Mouse (Mus musculus): ENCODE data around the gene Hspa4.
"Not testable (repeated sequence)": the region's sequence is repeated elsewhere in the genome, so short reads cannot be mapped to it uniquely, and the experiment has no call there.

The Hspa4 gene

DNA sequence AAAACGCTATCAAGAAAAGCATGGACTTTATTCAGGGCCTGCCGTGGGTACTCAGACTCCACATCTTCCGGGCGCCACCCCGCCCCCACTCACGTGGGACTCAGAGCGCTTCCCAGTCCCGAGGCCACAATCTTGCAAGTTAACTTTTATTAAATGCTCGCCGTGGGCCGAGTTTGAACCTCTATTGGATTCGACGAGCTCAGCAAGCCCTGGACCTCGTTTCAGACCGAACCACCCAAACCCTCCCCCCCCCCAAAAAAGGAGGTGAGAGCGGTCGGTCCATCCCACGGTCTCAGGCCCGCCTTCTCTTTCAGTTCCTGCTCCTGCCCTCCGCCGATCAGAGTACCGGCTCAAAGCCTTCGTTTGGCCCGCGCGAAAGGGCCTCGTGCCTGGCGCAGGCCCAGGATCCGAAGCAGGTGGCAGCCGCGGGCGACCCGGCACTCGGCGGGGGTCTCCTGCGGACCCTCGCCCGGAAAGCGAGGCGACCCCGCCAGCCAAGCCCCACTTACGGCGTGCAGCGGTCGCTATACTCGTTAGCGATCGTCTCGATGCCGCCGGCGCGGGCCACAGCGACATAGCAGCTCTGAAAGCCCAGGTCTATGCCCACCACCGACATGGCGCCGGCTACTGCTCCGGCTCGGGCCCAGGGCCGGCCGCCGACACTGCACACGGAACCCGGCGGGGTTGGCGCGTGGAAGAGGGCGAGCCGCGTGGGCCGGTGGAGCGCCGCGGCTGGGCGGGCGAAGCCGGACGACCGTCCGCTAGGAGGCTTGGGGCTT is 517 bp downstream of the Hspa4 start:
- peak overlapping the region; percentile 99 for H3K4me3 ChIP-seq (replicated peaks; ENCODE audit: low read length)
- TF ChIP-seq NANOG (IDR thresholded peaks at IDR 0.05; ENCODE audit: borderline replicate concordance, low read length): no peak
- TF ChIP-seq CTCF (conservative IDR thresholded peaks at IDR 0.05; ENCODE audit: low read length): no peak
- no peak for TF ChIP-seq POU5F1 (IDR thresholded peaks at IDR 0.05; ENCODE audit: borderline replicate concordance, low read length)
- no peaks in the 10 kb centered on the region for H3K9me3 ChIP-seq (ENCODE audit: low read length)
- H3K4me1 ChIP-seq (replicated peaks; ENCODE audit: low read depth, low read length): peaks cover 63% of the 10 kb centered on the region
- H3K27me3 ChIP-seq (ENCODE audit: insufficient read depth, low read length): no peaks in the 10 kb centered on the region
- H3K36me3 ChIP-seq (ENCODE audit: insufficient read depth, low read length): peaks cover 42% of the 10 kb centered on the region

DNA sequence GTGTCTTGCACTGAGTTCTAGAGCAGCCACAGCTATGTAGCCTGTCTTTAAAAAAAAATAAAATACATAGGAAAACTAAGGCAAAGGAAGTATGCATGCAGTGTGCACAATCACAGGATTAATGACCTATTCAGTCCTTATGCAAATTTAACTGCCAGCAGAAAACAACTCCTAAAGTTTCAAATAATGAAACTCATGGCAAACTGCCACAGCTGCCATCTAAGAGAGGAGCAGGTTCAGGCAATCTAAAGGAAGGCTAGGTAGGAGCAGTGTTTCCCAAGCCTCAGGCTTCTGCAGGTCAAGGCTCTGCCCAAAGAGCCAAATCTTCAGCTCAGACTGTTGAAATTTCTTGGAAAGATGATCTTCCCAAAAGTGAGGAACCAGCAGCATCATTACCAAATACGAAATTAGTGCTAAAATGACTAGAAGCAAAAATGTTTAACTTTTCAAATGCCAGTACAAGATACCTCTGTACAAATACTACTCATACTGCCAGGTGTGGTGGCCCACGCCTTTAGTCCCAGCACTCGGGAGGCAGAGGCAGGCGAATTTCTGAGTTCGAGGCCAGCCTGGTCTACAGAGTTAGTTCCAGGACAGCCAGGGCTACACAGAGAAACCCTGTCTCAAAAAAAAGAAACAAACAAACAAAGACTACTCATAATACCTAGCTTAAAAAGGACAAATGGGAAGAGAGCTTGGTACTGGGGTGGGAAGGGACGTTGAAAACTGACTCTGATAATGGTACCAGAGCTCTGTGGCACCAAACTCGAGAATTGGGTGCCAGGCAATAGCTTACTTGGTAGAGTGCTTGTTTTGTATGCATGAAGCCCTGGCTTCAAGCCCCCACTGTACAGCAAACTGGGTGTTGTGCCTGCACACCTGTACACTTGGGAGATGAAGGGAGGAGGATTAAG is 2.1 kb downstream of the Hspa4 start:
- Histone ChIP-seq H3K4me3 (replicated peaks; ENCODE audit: low read length) (peak overlapping the region; percentile 99), H3K36me3 (ENCODE audit: insufficient read depth, low read length) (peaks cover 57% of the 10 kb centered on the region), H3K27me3 (ENCODE audit: insufficient read depth, low read length) (no peaks in the 10 kb centered on the region), H3K9me3 (ENCODE audit: low read length) (no peaks in the 10 kb centered on the region), H3K4me1 (replicated peaks; ENCODE audit: low read depth, low read length) (peaks cover 70% of the 10 kb centered on the region)
- TF ChIP-seq POU5F1 (IDR thresholded peaks at IDR 0.05; ENCODE audit: borderline replicate concordance, low read length) (no peak), NANOG (IDR thresholded peaks at IDR 0.05; ENCODE audit: borderline replicate concordance, low read length) (no peak), CTCF (conservative IDR thresholded peaks at IDR 0.05; ENCODE audit: low read length) (no peak)

DNA sequence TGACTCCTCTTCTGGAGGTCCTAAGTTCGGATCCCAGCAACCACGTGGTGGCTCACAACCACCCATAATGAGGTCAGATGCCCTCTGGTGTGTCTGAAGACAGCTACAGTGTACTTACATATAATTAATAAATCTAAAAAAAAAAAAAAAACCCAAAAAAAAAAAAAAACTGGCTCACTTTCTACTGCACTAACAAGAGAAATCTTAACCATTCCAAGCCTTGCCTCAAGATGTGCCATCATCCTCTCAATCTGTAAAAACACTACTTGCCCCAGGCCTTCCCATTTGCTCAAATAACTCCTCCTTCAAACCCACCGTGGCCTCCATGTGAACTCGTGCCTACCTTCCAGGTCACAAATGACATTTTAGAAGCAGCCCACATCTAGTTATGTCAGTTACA is 3.4 kb downstream of the Hspa4 start:
- H3K4me1 ChIP-seq (replicated peaks; ENCODE audit: low read depth, low read length): peaks cover 80% of the 10 kb centered on the region
- H3K36me3 ChIP-seq (ENCODE audit: insufficient read depth, low read length): peaks cover 70% of the 10 kb centered on the region
- peak overlapping the region; percentile 99 for H3K4me3 ChIP-seq (replicated peaks; ENCODE audit: low read length)
- H3K27me3 ChIP-seq (ENCODE audit: insufficient read depth, low read length): no peaks in the 10 kb centered on the region
- H3K9me3 ChIP-seq (ENCODE audit: low read length): no peaks in the 10 kb centered on the region
- TF ChIP-seq POU5F1 (IDR thresholded peaks at IDR 0.05; ENCODE audit: borderline replicate concordance, low read length) (no peak), CTCF (conservative IDR thresholded peaks at IDR 0.05; ENCODE audit: low read length) (no peak), NANOG (IDR thresholded peaks at IDR 0.05; ENCODE audit: borderline replicate concordance, low read length) (no peak)

DNA sequence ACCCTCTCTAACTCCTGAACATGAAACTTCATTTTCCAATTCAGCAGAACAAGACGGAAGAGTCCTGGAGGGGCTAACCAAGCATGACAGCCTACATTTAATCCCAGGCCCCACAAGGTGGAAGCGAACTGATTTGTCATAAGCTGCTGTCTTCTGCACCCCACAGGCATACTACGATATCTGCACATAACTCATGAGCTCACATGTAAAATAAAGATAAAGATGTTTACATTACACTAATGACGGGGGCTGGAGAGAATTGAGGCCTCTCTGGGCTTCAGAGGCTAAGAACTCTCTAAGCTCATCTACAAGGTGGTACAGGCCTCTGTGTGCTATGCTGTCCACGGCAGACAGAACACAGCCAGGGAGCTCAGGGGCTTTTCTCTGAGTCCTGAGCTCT is 5.8 kb downstream of the Hspa4 start:
- Histone ChIP-seq H3K4me3 (replicated peaks; ENCODE audit: low read length) (no peak overlapping the region), H3K27me3 (ENCODE audit: insufficient read depth, low read length) (no peaks in the 10 kb centered on the region), H3K36me3 (ENCODE audit: insufficient read depth, low read length) (peaks cover 94% of the 10 kb centered on the region), H3K9me3 (ENCODE audit: low read length) (no peaks in the 10 kb centered on the region), H3K4me1 (replicated peaks; ENCODE audit: low read depth, low read length) (peaks cover 90% of the 10 kb centered on the region)
- TF ChIP-seq NANOG (IDR thresholded peaks at IDR 0.05; ENCODE audit: borderline replicate concordance, low read length): no peak
- no peak for TF ChIP-seq POU5F1 (IDR thresholded peaks at IDR 0.05; ENCODE audit: borderline replicate concordance, low read length)
- TF ChIP-seq CTCF (conservative IDR thresholded peaks at IDR 0.05; ENCODE audit: low read length): no peak

DNA sequence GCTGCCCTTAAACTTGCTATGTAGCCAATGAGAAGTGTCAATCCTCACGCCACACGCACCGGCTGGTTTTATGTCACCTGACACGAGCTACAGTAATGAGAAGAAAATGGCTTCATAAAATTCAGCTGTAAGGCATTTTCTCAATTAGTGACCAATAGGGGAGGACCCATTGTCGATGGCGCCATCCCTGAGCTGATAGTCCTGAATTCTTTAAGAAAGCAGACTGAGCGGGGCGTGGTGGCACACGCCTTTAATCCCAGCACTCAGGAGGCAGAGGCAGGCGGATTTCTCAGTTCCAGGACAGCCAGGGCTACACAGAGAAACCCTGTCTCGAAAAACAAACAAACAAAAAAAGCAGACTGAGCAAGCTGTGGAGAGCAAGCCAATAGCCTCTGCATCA is 9.4 kb downstream of the Hspa4 start:
- peaks cover 99% of the 10 kb centered on the region for H3K36me3 ChIP-seq (ENCODE audit: insufficient read depth, low read length)
- no peak for TF ChIP-seq NANOG (IDR thresholded peaks at IDR 0.05; ENCODE audit: borderline replicate concordance, low read length)
- TF ChIP-seq CTCF (conservative IDR thresholded peaks at IDR 0.05; ENCODE audit: low read length): no peak
- no peak for TF ChIP-seq POU5F1 (IDR thresholded peaks at IDR 0.05; ENCODE audit: borderline replicate concordance, low read length)

DNA sequence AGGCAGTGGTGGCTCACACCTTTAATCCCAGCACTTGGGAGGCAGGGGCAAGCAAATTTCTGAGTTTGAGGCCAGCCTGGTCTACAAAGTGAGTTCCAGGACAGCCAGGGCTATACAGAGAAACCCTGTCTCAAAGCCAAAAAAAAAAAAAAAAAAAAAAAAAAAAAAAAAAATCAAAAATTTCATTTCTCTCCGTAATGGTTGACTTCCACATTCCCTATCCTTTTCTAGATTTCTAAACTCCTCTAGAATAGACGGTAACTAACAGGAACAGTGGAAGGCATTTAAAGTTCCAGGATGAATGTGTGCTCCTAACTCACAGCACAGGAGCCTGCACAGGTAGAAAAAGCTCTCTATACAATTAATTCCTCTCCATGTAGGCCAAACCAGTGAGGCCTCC is 10.1 kb downstream of the Hspa4 start:
- peaks cover 90% of the 10 kb centered on the region for H3K4me1 ChIP-seq (replicated peaks; ENCODE audit: low read depth, low read length)
- H3K4me3 ChIP-seq (replicated peaks; ENCODE audit: low read length); H3K27me3 ChIP-seq (ENCODE audit: insufficient read depth, low read length); H3K9me3 ChIP-seq (ENCODE audit: low read length): not testable (repeated sequence)
- peaks cover 99% of the 10 kb centered on the region for H3K36me3 ChIP-seq (ENCODE audit: insufficient read depth, low read length)

More for the DNA sequence above, 9.4 kb downstream of the Hspa4 start:
- H3K4me3 ChIP-seq (replicated peaks; ENCODE audit: low read length): no peak overlapping the region
- H3K27me3 ChIP-seq (ENCODE audit: insufficient read depth, low read length): no peaks in the 10 kb centered on the region
- H3K9me3 ChIP-seq (ENCODE audit: low read length): no peaks in the 10 kb centered on the region
- H3K4me1 ChIP-seq (replicated peaks; ENCODE audit: low read depth, low read length): peaks cover 95% of the 10 kb centered on the region

DNA sequence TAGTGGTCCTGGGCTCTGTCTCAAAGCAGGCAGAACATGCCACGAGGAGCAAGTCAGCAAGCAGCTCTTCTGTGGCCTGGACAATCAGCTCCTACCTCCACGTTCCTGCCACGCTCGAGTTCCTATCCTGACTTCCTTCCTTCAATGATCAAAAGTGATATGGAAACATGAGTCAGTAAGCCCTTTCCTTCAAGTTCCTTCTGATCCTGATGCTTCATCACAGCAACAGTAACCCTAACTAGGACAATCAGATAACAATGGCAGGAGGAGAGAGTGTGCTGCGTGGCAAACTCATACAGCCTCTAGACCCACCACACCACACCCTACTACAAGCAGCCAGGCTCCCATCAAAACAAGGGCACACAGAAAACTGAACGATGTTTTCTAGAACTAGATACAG is 14.4 kb downstream of the Hspa4 start:
- Histone ChIP-seq H3K9me3 (ENCODE audit: low read length) (no peaks in the 10 kb centered on the region), H3K36me3 (ENCODE audit: insufficient read depth, low read length) (peaks cover 100% of the 10 kb centered on the region), H3K4me1 (replicated peaks; ENCODE audit: low read depth, low read length) (peaks cover 74% of the 10 kb centered on the region), H3K27me3 (ENCODE audit: insufficient read depth, low read length) (no peaks in the 10 kb centered on the region), H3K4me3 (replicated peaks; ENCODE audit: low read length) (no peak overlapping the region)
- no peak for TF ChIP-seq POU5F1 (IDR thresholded peaks at IDR 0.05; ENCODE audit: borderline replicate concordance, low read length)
- no peak for TF ChIP-seq CTCF (conservative IDR thresholded peaks at IDR 0.05; ENCODE audit: low read length)
- no peak for TF ChIP-seq NANOG (IDR thresholded peaks at IDR 0.05; ENCODE audit: borderline replicate concordance, low read length)

DNA sequence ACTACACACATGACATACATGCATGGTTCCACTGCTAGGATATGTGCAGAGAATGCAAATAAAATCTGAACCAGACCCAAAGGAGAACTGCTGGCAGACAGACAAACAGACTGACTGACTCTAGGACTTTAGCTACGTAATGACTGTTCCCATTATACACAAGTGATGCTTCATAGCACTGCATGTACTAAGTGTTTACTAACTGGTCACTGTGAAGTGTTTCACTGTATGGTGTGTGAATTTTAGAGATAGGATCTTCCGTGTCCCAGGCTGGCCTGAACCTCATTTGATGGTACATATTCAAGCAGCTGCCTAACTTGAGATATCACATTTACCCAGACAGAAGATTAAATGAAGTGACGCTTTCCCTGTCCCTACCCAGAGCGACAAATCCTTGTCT is 21.8 kb downstream of the Hspa4 start:
- H3K9me3 ChIP-seq (ENCODE audit: low read length): no peaks in the 10 kb centered on the region
- H3K36me3 ChIP-seq (ENCODE audit: insufficient read depth, low read length): peaks cover 99% of the 10 kb centered on the region
- no peaks in the 10 kb centered on the region for H3K27me3 ChIP-seq (ENCODE audit: insufficient read depth, low read length)
- H3K4me1 ChIP-seq (replicated peaks; ENCODE audit: low read depth, low read length): peaks cover 67% of the 10 kb centered on the region
- H3K4me3 ChIP-seq (replicated peaks; ENCODE audit: low read length): no peak overlapping the region
- no peak for TF ChIP-seq POU5F1 (IDR thresholded peaks at IDR 0.05; ENCODE audit: borderline replicate concordance, low read length)
- TF ChIP-seq CTCF (conservative IDR thresholded peaks at IDR 0.05; ENCODE audit: low read length): no peak
- TF ChIP-seq NANOG (IDR thresholded peaks at IDR 0.05; ENCODE audit: borderline replicate concordance, low read length): no peak

Data from E14TG2a.4 (cell line).